Mouse (Mus musculus) myocyte (in vitro differentiated cells): Measurements from ENCODE around the gene Uaca. TPM values are rescaled to one million over a fixed set of nuclear protein-coding genes. Genes with fewer than 3 reads are reported as not detected.

Experiments
- H3K27me3 ChIP-seq: one replicate; pipeline ENCODE4 v1.6.1; 2011; ENCODE audit not compliant: control insufficient read depth, insufficient read depth, insufficient read length
- H3K36me3 ChIP-seq: one replicate; pipeline ENCODE4 v1.6.1; 2011; ENCODE audit not compliant: control insufficient read depth, insufficient read depth
- H3K4me2 ChIP-seq: one replicate; pipeline ENCODE4 v1.6.1; 2011; ENCODE audit warnings: low read depth, control low read depth
- H3K4me3 ChIP-seq: one replicate; pipeline ENCODE4 v1.5.1; 2011; ENCODE audit warnings: mild to moderate bottlenecking, control low read depth, moderate library complexity
- H3K79me2 ChIP-seq: one replicate; pipeline ENCODE4 v1.6.1; 2011; ENCODE audit not compliant: control insufficient read depth, insufficient read depth
- H3ac ChIP-seq: one replicate; pipeline ENCODE4 v1.6.1; 2011; ENCODE audit not compliant: control insufficient read depth, insufficient read length
- CEBPB ChIP-seq: IDR thresholded peaks from 2 replicates; pipeline ENCODE4 v1.6.1; 2011; ENCODE audit warnings: mild to moderate bottlenecking, moderate library complexity; ENCODE audit not compliant: poor library complexity, insufficient read depth, severe bottlenecking
- E2F4 ChIP-seq: IDR thresholded peaks from one replicate; pipeline ENCODE4 v1.6.1; 2011; ENCODE audit warnings: mild to moderate bottlenecking, control low read depth, moderate library complexity; ENCODE audit not compliant: insufficient read depth
- MAX ChIP-seq: IDR thresholded peaks from one replicate; pipeline ENCODE4 v1.6.1; 2011; ENCODE audit warnings: low read depth, mild to moderate bottlenecking, control low read depth
- MYOD1 ChIP-seq, 3 experiments: IDR thresholded peaks; one replicate each; pipeline ENCODE4 v1.6.1; 2011; ENCODE audit warnings: control low read depth in 2 of 3, low read depth in 2 of 3, mild to moderate bottlenecking in 2 of 3, moderate library complexity in 1 of 3; ENCODE audit not compliant: insufficient read length in 2 of 3, control insufficient read depth in 1 of 3
- MYOG ChIP-seq, 3 experiments: IDR thresholded peaks; one replicate each; pipeline ENCODE4 v1.6.1; 2011; ENCODE audit warnings: control low read depth in 2 of 3, low read depth in 2 of 3, mild to moderate bottlenecking in 2 of 3; ENCODE audit not compliant: insufficient read length in 2 of 3, control insufficient read depth in 1 of 3, insufficient read depth in 1 of 3
- POLR2A ChIP-seq: IDR thresholded peaks from one replicate; pipeline ENCODE4 v1.6.1; 2011; ENCODE audit warnings: low read depth, mild to moderate bottlenecking, control low read depth, moderate library complexity; ENCODE audit not compliant: insufficient read length
- POLR2AphosphoS2 ChIP-seq: IDR thresholded peaks from one replicate; pipeline ENCODE4 v1.6.1; 2011; ENCODE audit warnings: low read depth, control low read depth; ENCODE audit not compliant: insufficient read length
- REST ChIP-seq: IDR thresholded peaks from one replicate; pipeline ENCODE4 v1.6.1; 2011; ENCODE audit warnings: mild to moderate bottlenecking, control low read depth, moderate library complexity; ENCODE audit not compliant: insufficient read depth, insufficient read length
- SRF ChIP-seq: IDR thresholded peaks from one replicate; pipeline ENCODE4 v1.6.1; 2011; ENCODE audit warnings: low read depth; ENCODE audit not compliant: control insufficient read depth, insufficient read length
- TCF12 ChIP-seq: IDR thresholded peaks from one replicate; pipeline ENCODE4 v1.6.1; 2011; ENCODE audit warnings: mild to moderate bottlenecking, control low read depth; ENCODE audit not compliant: poor library complexity, insufficient read depth, severe bottlenecking
- TCF3 ChIP-seq: IDR thresholded peaks from one replicate; pipeline ENCODE4 v1.6.1; 2011; ENCODE audit warnings: low read depth, control low read depth; ENCODE audit not compliant: insufficient read length
- USF1 ChIP-seq: IDR thresholded peaks from one replicate; pipeline ENCODE4 v1.6.1; 2011; ENCODE audit warnings: low read depth, mild to moderate bottlenecking, control low read depth, moderate library complexity
- polyA plus RNA-seq: library from polyadenylated mRNA; unstranded; fragments of >200 nt; fragmentation: generic; extraction: Trizol; gene quantifications from one replicate; pipeline ENCODE4 v1.2.1, GENCODE M21; 2012; ENCODE audit warnings: missing spikeins

Uaca gene
- polyA plus RNA-seq, 1 experiment = 7.4 TPM

- Histone ChIP-seq H3K36me3 (no peaks in the 10 kb centered on the region), H3K27me3 (no peaks in the 10 kb centered on the region), H3K4me3 (no peak overlapping the region), H3K79me2 (no peaks in the 10 kb centered on the region), H3ac (no peak overlapping the region), H3K4me2 (no peak overlapping the region)
- TF ChIP-seq POLR2AphosphoS2 (no peak), CEBPB (no peak), MYOD1 (IDR thresholded peaks at IDR 0.05; ENCODE audit: control insufficient read depth in 1 of 3, insufficient read length in 2 of 3, low read depth in 2 of 3) (peak in 2 of 3 experiments; percentile 46 to 64), MAX (no peak)
These were observed 25.9 kb upstream of the Uaca start for GRCm38 (mm10) chr9:60768393-60768792.

DNA sequence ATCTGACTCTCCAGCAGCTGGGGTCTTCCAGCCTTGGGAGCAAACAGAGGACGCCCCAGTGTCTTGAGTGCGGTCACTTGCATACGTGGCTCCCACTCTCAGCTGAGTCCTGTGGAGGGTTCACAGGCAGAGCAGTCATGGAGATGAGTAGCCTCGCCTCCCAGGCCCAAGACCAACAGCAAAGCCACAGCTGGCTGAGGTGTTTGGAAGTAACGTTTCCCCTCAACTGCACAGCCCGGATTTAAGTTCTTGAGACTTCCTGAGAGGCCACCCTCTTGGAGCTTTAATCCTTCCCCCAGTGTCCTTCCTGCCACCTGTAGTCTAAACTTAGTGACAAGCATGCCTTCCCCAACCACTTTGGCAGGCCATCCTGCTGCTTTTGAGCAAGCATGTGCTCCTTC is 24.6 kb upstream of the Uaca start:
- no peaks in the 10 kb centered on the region for H3K79me2 ChIP-seq
- no peak overlapping the region for H3ac ChIP-seq
- TF ChIP-seq E2F4 (no peak), MYOG (IDR thresholded peaks at IDR 0.05; ENCODE audit: control insufficient read depth in 1 of 3, insufficient read depth in 1 of 3, insufficient read length in 2 of 3, low read depth in 2 of 3) (no peak)
- H3K27me3 ChIP-seq = no peaks in the 10 kb centered on the region
- no peak overlapping the region for H3K4me2 ChIP-seq
- no peak overlapping the region for H3K4me3 ChIP-seq
- H3K36me3 ChIP-seq = no peaks in the 10 kb centered on the region

DNA sequence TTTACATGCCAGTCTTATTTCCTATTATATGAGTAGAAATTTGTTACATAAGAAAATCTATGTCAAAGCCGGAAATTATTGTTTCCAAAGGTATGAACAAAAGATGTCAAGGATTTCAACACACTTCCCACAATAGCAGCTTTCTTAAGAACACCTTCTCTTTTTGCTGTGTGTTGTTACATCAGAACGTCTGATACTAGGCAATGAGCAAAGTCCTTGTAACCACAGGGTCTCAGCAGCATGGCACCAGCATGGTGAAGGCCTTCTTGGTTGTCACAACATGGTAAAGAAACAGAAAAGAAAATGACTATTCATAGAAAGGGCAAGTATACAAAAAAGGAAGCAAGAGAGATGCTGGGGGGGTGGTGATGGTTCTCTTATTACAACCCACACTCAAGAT is 20.6 kb upstream of the Uaca start:
- no peak overlapping the region for H3ac ChIP-seq
- TF ChIP-seq SRF = no peak
- no peak for TF ChIP-seq MYOG (IDR thresholded peaks at IDR 0.05; ENCODE audit: control insufficient read depth in 1 of 3, insufficient read depth in 1 of 3, insufficient read length in 2 of 3, low read depth in 2 of 3)
- no peak for TF ChIP-seq MYOD1 (IDR thresholded peaks at IDR 0.05; ENCODE audit: control insufficient read depth in 1 of 3, insufficient read length in 2 of 3, low read depth in 2 of 3)
- no peak for TF ChIP-seq MAX
- no peak for TF ChIP-seq POLR2A
- TF ChIP-seq USF1 = no peak
- no peak for TF ChIP-seq REST
- TF ChIP-seq TCF12 = no peak
- no peak for TF ChIP-seq E2F4
- no peak for TF ChIP-seq POLR2AphosphoS2
- TF ChIP-seq TCF3 = no peak
- TF ChIP-seq CEBPB = no peak

DNA sequence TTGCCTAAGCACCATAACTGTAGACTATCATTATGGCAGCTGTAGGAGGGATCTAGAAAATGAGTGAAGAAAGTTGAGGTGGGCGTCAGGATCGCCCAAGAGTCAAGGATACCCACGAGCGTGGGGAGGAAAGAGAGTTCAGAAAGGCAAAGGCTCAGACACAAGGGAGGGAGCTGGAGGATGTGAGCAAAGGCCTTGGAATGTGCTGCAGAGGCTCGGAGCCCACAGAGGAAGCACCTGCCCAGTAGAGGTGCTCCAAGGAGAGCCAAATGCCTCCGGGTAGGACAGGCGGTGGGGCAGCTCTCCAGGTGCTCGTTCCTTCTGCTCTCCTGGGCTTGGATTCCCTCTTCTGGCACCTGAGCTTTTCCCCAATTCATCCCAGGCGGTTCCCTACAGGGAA is 17.4 kb upstream of the Uaca start:
- Histone ChIP-seq H3K4me2 (no peak overlapping the region), H3ac (no peak overlapping the region), H3K79me2 (no peaks in the 10 kb centered on the region), H3K27me3 (no peaks in the 10 kb centered on the region), H3K4me3 (no peak overlapping the region), H3K36me3 (no peaks in the 10 kb centered on the region)
- TF ChIP-seq TCF3 (no peak), MYOG (IDR thresholded peaks at IDR 0.05; ENCODE audit: control insufficient read depth in 1 of 3, insufficient read depth in 1 of 3, insufficient read length in 2 of 3, low read depth in 2 of 3) (no peak), REST (no peak), SRF (no peak), MYOD1 (IDR thresholded peaks at IDR 0.05; ENCODE audit: control insufficient read depth in 1 of 3, insufficient read length in 2 of 3, low read depth in 2 of 3) (no peak), CEBPB (no peak), MAX (no peak), E2F4 (no peak), POLR2A (no peak), POLR2AphosphoS2 (no peak), USF1 (no peak), TCF12 (no peak)

More for the DNA sequence above, 20.6 kb upstream of the Uaca start:
- Histone ChIP-seq H3K4me3 (no peak overlapping the region), H3K36me3 (no peaks in the 10 kb centered on the region), H3K4me2 (no peak overlapping the region), H3K79me2 (no peaks in the 10 kb centered on the region), H3K27me3 (no peaks in the 10 kb centered on the region)

DNA sequence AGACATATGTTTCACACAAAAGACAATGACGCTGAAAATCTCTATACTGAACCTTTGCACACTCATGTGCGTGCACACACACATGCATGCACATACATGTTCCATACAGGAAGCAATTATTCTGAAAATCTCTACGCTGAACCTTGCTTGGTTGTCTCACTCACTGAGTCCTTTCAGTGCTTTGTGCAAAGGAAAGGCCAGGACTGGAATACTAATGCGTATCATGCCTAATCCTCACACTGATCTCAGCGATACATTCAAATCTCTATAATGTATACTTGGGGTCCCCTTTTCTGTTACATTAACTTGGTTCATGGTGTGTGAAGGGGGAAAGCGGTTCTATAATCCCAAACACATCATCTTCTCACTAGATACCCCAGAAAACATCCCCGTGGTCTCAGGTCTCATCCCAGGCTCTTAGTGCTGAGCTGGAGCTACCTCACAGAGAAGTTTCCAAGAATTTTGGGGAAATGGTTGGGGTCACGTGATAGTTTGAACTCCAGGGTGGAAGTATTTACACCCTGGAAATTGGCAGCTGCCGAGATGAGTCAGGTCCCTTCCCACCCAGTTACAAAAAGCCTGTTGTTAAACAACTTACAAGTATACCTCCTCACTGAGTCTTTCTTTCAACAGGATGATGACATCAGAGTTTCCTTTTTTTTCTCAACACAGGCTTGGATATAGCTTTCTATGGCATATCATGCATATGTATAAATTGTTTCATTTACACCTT is 12.1 kb upstream of the Uaca start:
- Histone ChIP-seq H3K36me3 (no peaks in the 10 kb centered on the region), H3K27me3 (no peaks in the 10 kb centered on the region), H3ac (no peak overlapping the region), H3K4me2 (no peak overlapping the region), H3K79me2 (no peaks in the 10 kb centered on the region), H3K4me3 (no peak overlapping the region)
- TF ChIP-seq POLR2A = no peak
- TF ChIP-seq MYOD1 (IDR thresholded peaks at IDR 0.05; ENCODE audit: control insufficient read depth in 1 of 3, insufficient read length in 2 of 3, low read depth in 2 of 3) = no peak
- TF ChIP-seq CEBPB = no peak
- no peak for TF ChIP-seq TCF3
- no peak for TF ChIP-seq MYOG (IDR thresholded peaks at IDR 0.05; ENCODE audit: control insufficient read depth in 1 of 3, insufficient read depth in 1 of 3, insufficient read length in 2 of 3, low read depth in 2 of 3)
- TF ChIP-seq USF1 = peak; percentile 46
- TF ChIP-seq MAX = no peak
- no peak for TF ChIP-seq SRF
